Mouse (Mus musculus) forebrain, embryonic 15.5 days (tissue): ENCODE measurements around the gene Ctsk. TPM values are rescaled to one million over a fixed set of nuclear protein-coding genes. Genes with fewer than 3 reads are reported as not detected.

Source experiments
- polyA plus RNA-seq: library from polyadenylated mRNA; unstranded; fragments of >200 nt; fragmentation: Nextera tagmentation; extraction: Ambion mirVana; gene quantifications from 2 replicates; pipeline ENCODE4 v1.2.1, GENCODE M21; 2015

The Ctsk gene
- polyA plus RNA-seq, 1 experiment from 2014 or later, result 4.3 TPM

Other genes starting within 250 kb of the Ctsk start
- 0.10 TPM in 1 of 2 replicates, not detected in the other for gene Bnipl, start 248.1 kb upstream of the Ctsk start, polyA plus RNA-seq
- gene Mindy1, start 217.9 kb upstream of the Ctsk start, polyA plus RNA-seq, result 46.1 and 46.2 TPM in 2 replicates
- 42.0 and 44.4 TPM in 2 replicates for gene Prune1, start 217.2 kb upstream of the Ctsk start, polyA plus RNA-seq
- gene Anxa9, start 192.1 kb upstream of the Ctsk start, polyA plus RNA-seq, result 0.47 and 0.61 TPM in 2 replicates
- 96.7 and 101 TPM in 2 replicates for gene Cers2, start 184.5 kb upstream of the Ctsk start, polyA plus RNA-seq
- 45.2 and 48.8 TPM in 2 replicates for gene Setdb1, start 142.1 kb upstream of the Ctsk start, polyA plus RNA-seq
- not detected in 2 replicates for gene 4930558C23Rik, start 96.4 kb upstream of the Ctsk start, polyA plus RNA-seq
- gene Arnt, start 64.9 kb upstream of the Ctsk start, polyA plus RNA-seq, result 25.7 and 25.9 TPM in 2 replicates
- gene Ctss, start 27.5 kb downstream of the Ctsk start, polyA plus RNA-seq, result 11.9 and 13.9 TPM in 2 replicates
- gene Hormad1, start 60.4 kb downstream of the Ctsk start, polyA plus RNA-seq, result not detected in 2 replicates
- 32.9 and 33.4 TPM in 2 replicates for gene Golph3l, start 89.7 kb downstream of the Ctsk start, polyA plus RNA-seq
- 112 and 121 TPM in 2 replicates for gene Ensa, start 125.7 kb downstream of the Ctsk start, polyA plus RNA-seq
- 48.1 and 52.4 TPM in 2 replicates for gene Mcl1, start 159.5 kb downstream of the Ctsk start, polyA plus RNA-seq
- gene Adamtsl4, start 188.7 kb downstream of the Ctsk start, polyA plus RNA-seq, result 0.45 and 0.56 TPM in 2 replicates
- 8.7 and 9.3 TPM in 2 replicates for gene Ecm1, start 240.3 kb downstream of the Ctsk start, polyA plus RNA-seq